Mouse (Mus musculus) thymus, adult 2 months (tissue): ENCODE measurements around the gene Dennd2d. TPM values are rescaled to one million over a fixed set of nuclear protein-coding genes. Genes with fewer than 3 reads are reported as not detected.

Experiments
- DNase-seq: peaks from one replicate; pipeline ENCODE4 v3.0.0; 2021
- H3K27ac ChIP-seq: fragments of 200-500 bp; 2 replicates; pipeline ENCODE4 v1.5.1; 2012; ENCODE audit warnings: low read length, control low read depth; ENCODE audit not compliant: control insufficient read depth, insufficient read depth
- H3K27me3 ChIP-seq: fragments of 200-500 bp; 2 replicates; pipeline ENCODE4 v1.6.1; 2012; ENCODE audit warnings: mild to moderate bottlenecking, low read length, moderate library complexity, mixed read lengths; ENCODE audit not compliant: control insufficient read depth, insufficient read depth
- H3K36me3 ChIP-seq: fragments of 200-500 bp; 2 replicates; pipeline ENCODE4 v1.6.1; 2012; ENCODE audit warnings: mild to moderate bottlenecking, low read length, moderate library complexity; ENCODE audit not compliant: control insufficient read depth, insufficient read depth
- H3K4me1 ChIP-seq: fragments of 200-500 bp; replicated peaks from 2 replicates; pipeline ENCODE4 v1.6.1; 2012; ENCODE audit warnings: low read length; ENCODE audit not compliant: control insufficient read depth, insufficient read depth
- H3K4me3 ChIP-seq: fragments of 200-500 bp; 2 replicates; pipeline ENCODE4 v1.5.1; 2012; ENCODE audit warnings: mild to moderate bottlenecking, low read length, control low read depth, moderate library complexity; ENCODE audit not compliant: control insufficient read depth, insufficient read depth
- CTCF ChIP-seq: fragments of 200-500 bp; IDR thresholded peaks from 2 replicates; pipeline ENCODE4 v1.5.1; 2012; ENCODE audit warnings: mild to moderate bottlenecking, control low read depth, low read length, moderate library complexity, borderline replicate concordance; ENCODE audit not compliant: control insufficient read depth, poor library complexity, insufficient read depth; ENCODE audit errors: extremely low read depth
- POLR2A ChIP-seq: fragments of 200-500 bp; IDR thresholded peaks from 2 replicates; pipeline ENCODE4 v1.6.1; 2012; ENCODE audit warnings: mild to moderate bottlenecking, low read length, control low read depth, moderate library complexity; ENCODE audit not compliant: control insufficient read depth, poor library complexity, insufficient read depth; ENCODE audit errors: extremely low read depth
- WGBS: fragments of 180-500 bp; shearing (Covaris S2); methylation state at CpG from one replicate; pipeline ENCODE4 v1.1.7; 2018; 5-methylcytosine and 5-hydroxymethylcytosine counted together
- polyA plus RNA-seq: library from polyadenylated mRNA; depleted of rRNA; stranded (reverse); fragments of >200 nt; gene quantifications from 2 replicates; pipeline ENCODE4 v1.2.3, GENCODE M21; 2012; rRNA removed

Gene Dennd2d
- polyA plus RNA-seq = 39.5 and 47.6 TPM in 2 replicates

GRCm38 (mm10) chr3:106482281-106483081, at the start of gene Dennd2d:
TSS of gene Dennd2d (plus strand) at chr3:106482405.
- H3K4me1 ChIP-seq = peaks cover 38% of the 10 kb centered on the region
- H3K4me3 ChIP-seq = peak within 1 kb of the TSS; percentile 90
- H3K36me3 ChIP-seq = no peaks in the 10 kb centered on the region
- WGBS = under 1% methylated on average over 44 of the region's 44 CpGs
- peak within 1 kb of the TSS; percentile 91 for H3K27ac ChIP-seq
- TF ChIP-seq CTCF (no peak), POLR2A (peak; percentile 67)
- peak; percentile 89 for DNase-seq
- no peaks in the 10 kb centered on the region for H3K27me3 ChIP-seq

DNA sequence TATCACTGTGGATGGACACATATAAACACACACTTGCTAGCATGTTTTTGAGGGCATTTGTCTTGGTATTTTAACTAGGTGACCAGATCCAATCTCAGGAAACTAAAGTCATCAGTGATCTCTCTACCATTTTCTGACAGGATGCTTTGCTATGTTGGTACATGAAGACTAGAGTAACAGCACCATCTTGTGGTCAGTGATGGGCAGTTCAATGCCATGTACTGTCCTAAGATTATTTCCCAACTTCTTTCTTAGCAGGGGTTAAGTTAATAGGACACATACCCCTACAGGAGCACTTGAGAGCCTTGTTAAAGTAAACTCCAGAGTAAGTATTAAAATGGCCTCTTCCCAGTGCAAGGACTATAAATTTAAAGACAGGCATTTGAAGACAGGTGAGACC, 33.6 kb upstream of the Dennd2d start:
- Histone ChIP-seq H3K36me3 (no peaks in the 10 kb centered on the region), H3K27ac (no peak overlapping the region; the same call in 1 of the 2 replicates), H3K4me3 (no peak overlapping the region), H3K27me3 (no peaks in the 10 kb centered on the region), H3K4me1 (peaks cover 5% of the 10 kb centered on the region; the same call in 1 of the 2 replicates)
- DNase-seq = peak; percentile 57
- no peak for TF ChIP-seq POLR2A
- no peak for TF ChIP-seq CTCF

DNA sequence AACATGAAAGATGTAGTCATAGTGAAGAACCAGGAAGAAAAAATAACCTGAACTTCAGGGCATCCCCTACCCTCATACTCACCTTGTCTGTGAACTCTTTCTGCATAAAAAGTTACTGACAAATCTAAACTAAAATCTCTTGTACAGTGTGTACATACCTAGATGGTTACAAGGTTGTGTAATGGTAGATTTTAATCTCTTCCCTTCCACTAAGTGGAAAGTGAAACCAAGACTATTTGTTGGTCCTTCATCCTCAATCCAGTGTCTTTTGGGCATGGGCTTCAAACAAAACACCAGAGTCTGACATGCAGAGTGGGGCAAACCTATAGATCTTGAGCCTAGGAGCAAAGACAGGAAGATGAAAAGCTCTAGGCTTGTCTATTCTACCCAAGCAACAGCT, 33.2 kb upstream of the Dennd2d start:
- no peaks in the 10 kb centered on the region for H3K36me3 ChIP-seq
- DNase-seq = no peak
- peaks cover 5% of the 10 kb centered on the region; the same call in 1 of the 2 replicates for H3K4me1 ChIP-seq
- H3K27ac ChIP-seq = peak overlapping the region; percentile 46; the same call in 1 of the 2 replicates
- no peak overlapping the region for H3K4me3 ChIP-seq
- TF ChIP-seq POLR2A = no peak
- no peak for TF ChIP-seq CTCF
- no peaks in the 10 kb centered on the region for H3K27me3 ChIP-seq

DNA sequence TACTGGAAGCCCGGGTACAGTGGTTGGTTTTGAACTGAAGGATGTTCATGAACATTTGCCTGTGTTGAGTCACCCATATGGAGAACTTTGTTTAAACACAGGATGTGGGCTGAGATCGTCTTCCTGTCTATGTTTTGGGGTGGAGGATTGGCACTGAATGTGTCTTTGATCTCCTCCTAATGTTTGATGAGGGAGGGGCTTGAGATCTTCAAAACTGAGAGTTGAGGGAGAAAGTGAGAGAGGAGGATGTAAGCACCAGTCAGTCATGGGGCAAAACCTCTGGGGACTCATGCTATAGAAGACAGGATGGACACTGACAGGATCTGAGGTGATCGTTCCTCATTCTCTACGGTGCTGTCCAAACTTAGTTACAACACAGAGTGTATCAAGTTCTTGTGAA, 32.6 kb upstream of the Dennd2d start:
- no peak overlapping the region for H3K4me3 ChIP-seq
- WGBS = 9% methylated on average over 4 of the region's 4 CpGs
- peak overlapping the region; percentile 7; the same call in 1 of the 2 replicates for H3K27ac ChIP-seq

GRCm38 (mm10) chr3:106452616-106453015, 29.6 kb upstream of the Dennd2d start:
- H3K36me3 ChIP-seq = no peaks in the 10 kb centered on the region
- 58% methylated on average over 4 of the region's 4 CpGs for whole genome bisulfite sequencing
- H3K27ac ChIP-seq = no peak overlapping the region
- H3K27me3 ChIP-seq = no peaks in the 10 kb centered on the region
- H3K4me1 ChIP-seq = peaks cover 5% of the 10 kb centered on the region
- TF ChIP-seq CTCF = no peak
- no peak for TF ChIP-seq POLR2A
- DNase-seq = peak; percentile 36
- no peak overlapping the region for H3K4me3 ChIP-seq

More for the DNA sequence above, 32.6 kb upstream of the Dennd2d start:
- peak; percentile 78 for DNase-seq
- H3K4me1 ChIP-seq = peaks cover 5% of the 10 kb centered on the region; the same call in 1 of the 2 replicates
- H3K36me3 ChIP-seq = no peaks in the 10 kb centered on the region
- no peak for TF ChIP-seq CTCF
- no peak for TF ChIP-seq POLR2A
- no peaks in the 10 kb centered on the region for H3K27me3 ChIP-seq

GRCm38 (mm10) chr3:106457298-106457869, 24.8 kb upstream of the Dennd2d start:
- no peak for TF ChIP-seq POLR2A
- TF ChIP-seq CTCF = no peak
- Histone ChIP-seq H3K27me3 (no peaks in the 10 kb centered on the region), H3K4me3 (no peak overlapping the region), H3K27ac (no peak overlapping the region), H3K36me3 (no peaks in the 10 kb centered on the region), H3K4me1 (peaks cover 5% of the 10 kb centered on the region)
- no peak for DNase-seq
- WGBS = 94% methylated on average over 2 of the region's 2 CpGs
